Mouse (Mus musculus) heart, adult 2 months (tissue): ENCODE measurements around the gene Tsfm. TPM values are rescaled to one million over a fixed set of nuclear protein-coding genes. Genes with fewer than 3 reads are reported as not detected.
"Not testable (repeated sequence)": the region's sequence is repeated elsewhere in the genome, so short reads cannot be mapped to it uniquely, and the experiment has no call there.

Experiments
- DNase-seq, 2 experiments: peaks; one replicate each; pipeline ENCODE4 v3.0.0; 2021
- H3K27ac ChIP-seq: fragments of 200-600 bp; 2 replicates; pipeline ENCODE4 v1.8.1; 2022
- H3K27me3 ChIP-seq: fragments of 200-500 bp; 2 replicates; pipeline ENCODE4 v1.6.1; 2012; ENCODE audit warnings: mild to moderate bottlenecking, low read length, inconsistent platforms, mixed read lengths; ENCODE audit not compliant: control insufficient read depth, insufficient read depth
- H3K36me3 ChIP-seq: fragments of 200-500 bp; 2 replicates; pipeline ENCODE4 v1.6.1; 2012; ENCODE audit warnings: low read length, inconsistent platforms; ENCODE audit not compliant: control insufficient read depth, insufficient read depth
- H3K4me1 ChIP-seq: fragments of 200-500 bp; 2 replicates; pipeline ENCODE4 v1.6.1; 2011; ENCODE audit warnings: low read length; ENCODE audit not compliant: control insufficient read depth, insufficient read depth
- H3K4me3 ChIP-seq: fragments of 200-600 bp; 2 replicates; pipeline ENCODE4 v1.8.1; 2022
- H3K79me2 ChIP-seq: fragments of 200-500 bp; replicated peaks from 2 replicates; pipeline ENCODE4 v1.6.1; 2012; ENCODE audit warnings: mild to moderate bottlenecking, inconsistent platforms, low read length, moderate library complexity, mixed read lengths; ENCODE audit not compliant: control insufficient read depth, insufficient read depth
- H3K9ac ChIP-seq: fragments of 200-500 bp; 2 replicates; pipeline ENCODE4 v1.6.1; 2012; ENCODE audit warnings: low read depth, mild to moderate bottlenecking, control low read depth, inconsistent platforms, low read length, mixed read lengths
- CTCF ChIP-seq: fragments of 200-600 bp; IDR thresholded peaks from 2 replicates; pipeline ENCODE4 v1.8.1; 2022; ENCODE audit warnings: antibody characterized with exemption, mild to moderate bottlenecking, moderate library complexity
- EP300 ChIP-seq: fragments of 200-500 bp; IDR thresholded peaks from 2 replicates; pipeline ENCODE4 v1.6.1; 2011; ENCODE audit warnings: low read depth, low read length, control low read depth; ENCODE audit not compliant: insufficient read depth
- POLR2A ChIP-seq: fragments of 200-500 bp; IDR thresholded peaks from 2 replicates; pipeline ENCODE4 v1.6.1; 2011; ENCODE audit warnings: mild to moderate bottlenecking, low read depth, low read length, control low read depth; ENCODE audit not compliant: insufficient read depth
- WGBS: fragments of 180-500 bp; shearing (Covaris S2); methylation state at CpG from one replicate; pipeline ENCODE4 v1.1.7; 2018; 5-methylcytosine and 5-hydroxymethylcytosine counted together
- intact Hi-C: fragments of 180-260 bp; cut with DNase I; formaldehyde crosslinking; loops from one replicate; pipeline ENCODE4 v1.15.1; 2025
- polyA plus RNA-seq: library from polyadenylated mRNA; depleted of rRNA; stranded (reverse); fragments of >200 nt; gene quantifications from 2 replicates; pipeline ENCODE4 v1.2.3, GENCODE M21; 2012
- total RNA-seq, 2 experiments: library from RNA; stranded (reverse); gene quantifications; 2 replicates each; pipeline ENCODE4 v1.2.3; 2021

Gene Tsfm
- total and polyA plus RNA-seq, 3 experiments, result 40.0 to 58.7 (median 50.8) TPM

GRCm38 (mm10) chr10:127063913-127064870, 33.6 kb upstream of the Tsfm start:
- intact Hi-C loops, result loop anchor here (10.0 kb wide), 1 partner anchor 1681 kb away; the partner anchor contains the start of genes Dgka and Pym1
- no peaks in the 10 kb centered on the region for H3K36me3 ChIP-seq

GRCm38 (mm10) chr10:127063239-127063872, 32.7 kb upstream of the Tsfm start, which contains the start of gene Cdk4:
TSS of gene Cdk4 (plus strand) at chr10:127063534.
- peak; percentile 97 to 99 for DNase-seq
- peak within 1 kb of the TSS; percentile 77 for H3K4me3 ChIP-seq
- TF ChIP-seq EP300 (peak; percentile 75; the same call in 1 of the 2 replicates), POLR2A (peak; percentile 44; the same call in 1 of the 2 replicates), CTCF (0 out of 2 replicates have a peak, but pooled peaks have one; percentile 2)
- no peaks in the 10 kb centered on the region for H3K79me2 ChIP-seq
- no peaks in the 10 kb centered on the region for H3K27me3 ChIP-seq
- no peaks in the 10 kb centered on the region for H3K36me3 ChIP-seq
- under 1% methylated on average over 46 of the region's 46 CpGs for WGBS
- H3K4me1 ChIP-seq, result peaks cover 6% of the 10 kb centered on the region
- peak within 1 kb of the TSS; percentile 94 for H3K27ac ChIP-seq
- intact Hi-C loops, result loop anchor here (10.0 kb wide), 1 partner anchor 1681 kb away; the partner anchor contains the start of genes Dgka and Pym1
- H3K9ac ChIP-seq, result peak within 1 kb of the TSS; percentile 79

More at GRCm38 (mm10) chr10:127063913-127064870, 33.6 kb upstream of the Tsfm start:
- Histone ChIP-seq H3K79me2 (no peaks in the 10 kb centered on the region), H3K9ac (peak overlapping the region; percentile 79), H3K27ac (peak overlapping the region; percentile 94), H3K4me3 (peak overlapping the region; percentile 77), H3K27me3 (no peaks in the 10 kb centered on the region), H3K4me1 (peaks cover 8% of the 10 kb centered on the region)
- 11% methylated on average over 37 of the region's 37 CpGs for WGBS
- no peak for DNase-seq
- TF ChIP-seq CTCF (no peak), POLR2A (no peak), EP300 (no peak)

GRCm38 (mm10) chr10:127062503-127062902, 31.9 kb upstream of the Tsfm start:
- Histone ChIP-seq H3K36me3 (no peaks in the 10 kb centered on the region), H3K9ac (no peak overlapping the region), H3K4me3 (no peak overlapping the region), H3K79me2 (no peaks in the 10 kb centered on the region), H3K27me3 (no peaks in the 10 kb centered on the region), H3K4me1 (peaks cover 6% of the 10 kb centered on the region), H3K27ac (no peak overlapping the region)
- no peak for DNase-seq
- WGBS, result 51% methylated on average over 5 of the region's 5 CpGs
- TF ChIP-seq CTCF (no peak), EP300 (no peak), POLR2A (no peak)
- intact Hi-C loops, result loop anchor here (10.0 kb wide), 1 partner anchor 1682 kb away; the partner anchor contains the start of genes Dgka and Pym1

- not testable (repeated sequence) for H3K79me2 ChIP-seq, H3K9ac ChIP-seq, H3K4me1 ChIP-seq, H3K36me3 ChIP-seq, H3K27ac ChIP-seq, H3K27me3 ChIP-seq, H3K4me3 ChIP-seq, DNase-seq
- WGBS, result 84% methylated on average over 4 of the region's 4 CpGs
- intact Hi-C loops, result loop anchor here (10.0 kb wide), 1 partner anchor 1683 kb away; the partner anchor contains the start of genes Dgka and Pym1
These were observed 31.5 kb upstream of the Tsfm start for GRCm38 (mm10) chr10:127062101-127062500.

- H3K27me3 ChIP-seq, result no peaks in the 10 kb centered on the region
- no peak overlapping the region for H3K27ac ChIP-seq
- H3K4me3 ChIP-seq, result no peak overlapping the region
- H3K9ac ChIP-seq, result no peak overlapping the region
- no peaks in the 10 kb centered on the region for H3K36me3 ChIP-seq
- intact Hi-C loops, result loop anchor here (10.0 kb wide), 1 partner anchor 1683 kb away; the partner anchor contains the start of genes Dgka and Pym1
- no peak for TF ChIP-seq EP300
- TF ChIP-seq CTCF, result no peak
- TF ChIP-seq POLR2A, result no peak
- peaks cover 6% of the 10 kb centered on the region for H3K4me1 ChIP-seq
- no peaks in the 10 kb centered on the region for H3K79me2 ChIP-seq
- 78% methylated on average over 2 of the region's 2 CpGs for WGBS
- DNase-seq, result no peak
These were observed 30.9 kb upstream of the Tsfm start for GRCm38 (mm10) chr10:127061513-127061912.
